ENCODE assay signal across 15 mouse cellular contexts in genomic region chr2:179690571-179690970, GRCm38 (mm10).
"Had no signal": no experiment of that assay in that cellular context is flagged by ENCODE, and none has a peak within 500 bp of the region (broad histone marks: within the 10 kb centered on the region; RNA-seq: fewer than 3 reads in every experiment).

No protein-coding gene starts in this region.

- DNase-seq: kidney, adult 11 months; kidney, adult 9 months; kidney, postnatal 36 days; layer of hippocampus, adult 9-11 months; left cerebral cortex, postnatal 4 days; retina, postnatal 1 day; thymus, adult 2 months; thymus, postnatal 25 days had no signal

- H3K4me3 ChIP-seq: limb, embryonic 13.5 days; midbrain, embryonic 10.5 days; neural tube, embryonic 13.5 days; stomach, embryonic 15.5 days had no signal

- H3K9ac ChIP-seq: limb, embryonic 13.5 days; liver, embryonic 14.5 days; stomach, embryonic 15.5 days had no signal

- H3K36me3 ChIP-seq: limb, embryonic 13.5 days; midbrain, embryonic 10.5 days; neural tube, embryonic 13.5 days; stomach, embryonic 15.5 days had no signal

- ATAC-seq: midbrain, embryonic 16.5 days had no signal

- H3K4me2 ChIP-seq: limb, embryonic 13.5 days; neural tube, embryonic 13.5 days; stomach, embryonic 15.5 days had no signal

- H3K27ac ChIP-seq: kidney, postnatal 0 days; limb, embryonic 13.5 days; liver, embryonic 14.5 days; midbrain, embryonic 10.5 days; neural tube, embryonic 13.5 days; stomach, embryonic 15.5 days had no signal

- H3K4me1 ChIP-seq: stomach, embryonic 15.5 days had no signal

- H3K9me3 ChIP-seq: limb, embryonic 13.5 days; midbrain, embryonic 10.5 days; neural tube, embryonic 13.5 days; stomach, embryonic 15.5 days had no signal

- H3K27me3 ChIP-seq: neural tube, embryonic 13.5 days; stomach, embryonic 15.5 days had no signal
